Mouse (Mus musculus): ENCODE results near the gene Tns1. TPM values are rescaled to one million over a fixed set of nuclear protein-coding genes. Genes with fewer than 3 reads are reported as not detected.

The Tns1 gene
- total RNA-seq, 2 experiments from 2014 or later = 41.3 to 43.3 TPM

DNA sequence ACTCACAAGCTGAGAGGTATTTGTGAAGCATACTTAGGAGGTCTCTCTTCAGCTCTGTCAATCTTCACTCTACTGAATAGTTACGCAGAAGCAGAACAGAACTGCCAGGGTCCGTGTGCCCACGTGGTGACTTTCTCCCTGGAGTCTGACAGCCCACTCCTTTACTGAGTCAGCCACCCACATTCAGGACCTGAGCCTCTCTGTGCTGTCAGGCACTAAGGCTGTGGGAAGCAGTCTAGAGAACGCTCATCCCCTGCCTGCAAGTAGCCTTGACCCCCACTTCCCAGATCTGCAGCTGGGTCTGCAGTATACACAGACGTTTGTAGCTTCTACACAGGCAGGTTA is 191.1 kb downstream of the Tns1 start:
- H3K27ac ChIP-seq = peak overlapping the region; percentile 71
- TF ChIP-seq CTCF (conservative IDR thresholded peaks at IDR 0.05) = no peak
- peak in 1 of 2 experiments; percentile 48 for DNase-seq (ENCODE audit: low spot score in 2 of 2)
- H3K4me3 ChIP-seq = no peak overlapping the region

DNA sequence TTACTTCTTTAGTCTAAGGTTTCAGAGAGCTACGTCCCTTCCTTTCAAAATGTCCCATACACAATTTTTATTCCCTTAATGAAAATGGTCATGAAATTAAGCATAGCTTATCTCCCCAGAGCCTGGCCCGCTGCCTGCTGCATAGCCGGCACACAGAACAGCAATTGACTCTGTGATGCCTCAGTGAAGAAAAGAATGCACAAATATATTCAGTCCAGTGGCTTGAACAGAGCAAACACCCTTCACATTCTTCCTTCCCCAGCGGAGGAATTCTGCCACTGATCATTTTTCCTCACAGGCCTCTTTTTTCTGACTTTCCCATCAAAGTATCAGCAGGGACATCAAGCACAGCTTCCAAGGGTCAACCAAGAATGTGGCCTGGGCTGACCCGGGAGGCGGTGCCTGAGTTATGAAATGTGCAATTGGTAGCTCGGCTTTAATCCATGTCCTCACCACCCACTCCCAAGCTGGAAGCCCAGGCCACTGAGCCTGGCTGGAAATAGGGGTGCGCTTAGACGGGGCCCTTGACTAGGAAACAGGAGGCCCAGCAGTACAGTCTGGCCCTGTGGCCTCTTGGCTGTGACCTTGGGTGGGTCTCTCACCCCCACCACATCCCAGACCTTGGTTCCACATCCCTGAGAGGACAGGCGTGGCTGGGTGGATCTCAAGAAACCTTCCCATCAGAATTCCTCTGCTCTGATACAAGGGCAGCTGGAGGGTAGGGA is 191.7 kb downstream of the Tns1 start:
- TF ChIP-seq CTCF (conservative IDR thresholded peaks at IDR 0.05) = no peak
- H3K4me3 ChIP-seq = no peak overlapping the region
- DNase-seq (ENCODE audit: low spot score in 2 of 2) = no peak
- H3K27ac ChIP-seq = peak overlapping the region; percentile 71

DNA sequence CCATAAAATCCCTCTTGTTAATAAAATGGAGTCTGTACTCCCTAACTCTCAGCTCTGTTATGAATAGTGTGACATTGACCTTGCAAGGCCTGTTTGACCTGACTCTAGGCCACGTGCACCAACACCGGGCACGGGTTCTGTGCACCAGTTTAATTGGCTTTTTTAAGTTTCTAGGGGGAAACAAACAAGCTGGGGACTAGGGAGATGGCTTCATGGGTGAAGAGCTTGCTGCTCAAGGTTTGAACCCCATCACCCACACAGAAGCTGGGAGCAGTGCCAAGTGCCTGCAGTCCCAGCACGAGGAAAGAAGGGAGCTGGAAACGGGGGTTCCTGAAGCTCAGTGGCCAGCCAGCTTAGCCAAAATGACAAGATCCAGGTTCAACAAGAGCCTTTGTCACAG is 192.4 kb downstream of the Tns1 start:
- DNase-seq (ENCODE audit: low spot score in 2 of 2) = no peak
- Histone ChIP-seq H3K27ac (peak overlapping the region; percentile 71), H3K4me3 (no peak overlapping the region)
- TF ChIP-seq CTCF (conservative IDR thresholded peaks at IDR 0.05) = no peak

DNA sequence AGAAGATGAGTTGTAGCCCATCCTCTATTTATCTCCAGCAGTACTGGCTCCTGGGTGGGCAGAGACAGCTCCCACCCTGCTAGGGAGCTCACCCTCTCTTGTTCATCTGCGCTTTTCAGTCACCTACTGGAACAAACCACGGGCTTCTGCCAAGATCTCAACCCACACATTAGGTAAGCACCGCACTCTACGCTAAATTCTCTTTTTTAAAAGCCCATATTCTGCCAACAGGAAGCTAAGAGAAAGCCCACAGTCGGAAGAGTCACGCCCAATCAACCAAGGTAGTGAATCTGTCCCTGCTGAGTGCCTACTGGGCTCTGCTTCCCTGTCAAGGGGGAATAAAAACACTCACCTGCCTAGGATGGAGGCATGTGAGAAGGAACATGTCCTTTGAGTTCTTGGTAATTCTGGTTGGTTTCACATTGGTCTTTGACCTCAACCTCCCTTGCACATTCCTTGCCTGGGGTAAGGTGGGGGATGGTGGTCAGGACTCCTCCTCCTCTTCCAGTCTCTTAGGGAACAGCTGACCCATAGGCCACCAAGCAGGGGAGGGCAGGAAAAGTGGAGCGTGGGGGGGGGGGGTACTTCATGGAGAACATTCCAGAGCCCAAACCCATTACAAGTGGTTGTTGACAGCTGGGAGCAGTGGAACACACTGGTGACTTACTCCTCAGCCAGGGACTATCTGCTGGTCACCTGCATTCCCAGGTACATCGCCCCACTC is 193.7 kb downstream of the Tns1 start:
- DNase-seq (ENCODE audit: low spot score in 2 of 2) = no peak
- no peak for TF ChIP-seq CTCF (conservative IDR thresholded peaks at IDR 0.05)
- Histone ChIP-seq H3K27ac (0 out of 2 replicates have a peak overlapping the region, but pooled peaks have one; percentile 32), H3K4me3 (no peak overlapping the region)

DNA sequence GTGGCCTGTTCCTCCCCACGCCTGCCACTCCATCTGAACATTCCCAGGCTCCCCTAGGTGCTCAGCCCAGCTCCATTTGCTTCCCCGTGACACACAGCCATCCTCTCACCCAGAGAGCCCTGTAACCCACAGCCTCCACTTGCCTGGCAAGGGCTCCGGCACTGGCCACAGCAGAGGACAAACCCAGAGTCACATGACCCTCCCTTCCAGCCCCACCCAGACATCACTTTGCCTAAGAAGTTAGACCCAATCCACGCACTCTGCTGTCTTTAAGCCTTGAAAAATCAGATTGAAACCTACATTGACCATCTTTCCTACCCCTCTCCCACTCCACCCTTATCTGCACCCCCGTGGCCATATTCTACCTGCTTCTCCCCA is 194.3 kb downstream of the Tns1 start:
- H3K4me3 ChIP-seq = no peak overlapping the region
- no peak for DNase-seq (ENCODE audit: low spot score in 2 of 2)
- TF ChIP-seq CTCF (conservative IDR thresholded peaks at IDR 0.05) = no peak
- H3K27ac ChIP-seq = no peak overlapping the region

DNA sequence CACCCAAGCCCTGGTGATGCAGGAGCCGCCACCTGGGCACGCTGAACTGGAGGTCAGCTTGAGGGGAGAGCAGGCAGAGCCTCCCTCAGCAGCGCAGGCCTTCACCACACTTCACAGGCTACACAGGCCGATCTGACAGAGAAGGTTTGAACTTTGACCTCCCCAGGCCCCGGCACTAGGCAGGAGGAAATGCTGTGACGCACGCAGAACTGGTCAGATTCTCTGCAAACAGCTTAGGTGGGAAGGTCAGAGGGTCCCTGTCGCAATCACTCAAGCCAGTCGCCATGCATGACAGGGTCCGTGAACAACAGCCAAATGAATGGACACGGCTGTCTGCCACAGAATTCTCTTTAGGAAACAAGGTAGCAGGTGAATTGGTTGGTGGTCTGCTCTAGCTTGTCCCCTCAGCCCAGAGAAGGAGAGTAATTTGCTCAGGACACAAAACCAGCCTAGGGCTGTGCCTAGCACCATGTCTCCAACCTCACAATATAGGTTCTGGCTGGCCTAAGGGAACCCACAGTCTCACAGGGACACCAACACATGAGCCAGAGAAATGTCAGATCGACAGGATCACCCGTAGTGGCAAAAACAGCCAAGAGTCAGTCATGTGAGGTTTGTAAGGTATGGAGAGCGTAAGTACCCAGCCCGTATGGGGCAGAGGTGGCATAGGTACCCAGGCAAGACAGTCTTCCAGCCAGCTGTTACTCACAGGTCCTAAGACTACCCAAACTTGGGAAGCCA is 194.9 kb downstream of the Tns1 start:
- DNase-seq (ENCODE audit: low spot score in 2 of 2) = no peak
- H3K27ac ChIP-seq = no peak overlapping the region
- no peak overlapping the region for H3K4me3 ChIP-seq
- TF ChIP-seq CTCF (conservative IDR thresholded peaks at IDR 0.05) = no peak

DNA sequence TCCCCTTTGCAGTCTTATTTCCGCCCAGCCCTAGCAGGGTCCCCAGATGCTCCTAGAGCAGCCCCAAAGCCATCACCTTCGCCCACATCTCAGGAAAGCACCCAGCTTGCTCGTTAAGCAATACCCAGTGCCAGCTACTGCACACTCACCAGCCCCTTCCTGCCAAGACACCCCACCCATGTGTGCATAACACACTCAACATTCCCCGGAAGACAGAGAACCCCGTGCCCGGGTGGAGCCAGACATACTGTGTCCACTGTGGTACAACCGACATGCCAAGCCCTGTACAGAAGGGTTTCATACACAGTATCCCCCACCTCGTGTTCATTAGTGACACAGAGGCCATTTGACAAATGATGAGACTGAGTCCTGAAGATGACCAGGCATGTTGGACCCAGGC is 195.9 kb downstream of the Tns1 start:
- no peak overlapping the region for H3K27ac ChIP-seq
- no peak overlapping the region for H3K4me3 ChIP-seq
- DNase-seq (ENCODE audit: low spot score in 2 of 2) = no peak
- TF ChIP-seq CTCF (conservative IDR thresholded peaks at IDR 0.05) = no peak

DNA sequence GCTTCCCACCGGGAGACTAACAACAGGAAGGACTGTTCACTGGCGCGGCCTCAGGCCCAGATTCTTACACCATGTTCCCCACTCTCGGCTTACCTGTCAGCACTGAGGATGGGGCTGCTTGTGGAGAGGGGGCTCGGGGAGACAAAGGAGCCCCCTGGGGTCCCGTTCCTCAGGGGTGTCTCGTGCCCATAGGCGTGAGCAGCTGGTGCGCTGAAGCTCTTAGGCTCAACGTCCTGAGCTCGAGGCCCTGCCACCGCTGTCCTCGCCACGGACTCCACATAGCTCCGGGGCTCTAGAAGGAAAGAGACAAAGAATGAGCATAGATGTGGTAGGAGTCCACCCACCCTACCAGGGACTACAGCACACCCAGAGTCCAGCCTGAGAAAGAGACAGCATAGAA is 196.4 kb downstream of the Tns1 start:
- no peak for TF ChIP-seq CTCF (conservative IDR thresholded peaks at IDR 0.05)
- DNase-seq (ENCODE audit: low spot score in 2 of 2) = no peak
- no peak overlapping the region for H3K4me3 ChIP-seq
- H3K27ac ChIP-seq = peak overlapping the region; percentile 23; the same call in 1 of the 2 replicates

DNA sequence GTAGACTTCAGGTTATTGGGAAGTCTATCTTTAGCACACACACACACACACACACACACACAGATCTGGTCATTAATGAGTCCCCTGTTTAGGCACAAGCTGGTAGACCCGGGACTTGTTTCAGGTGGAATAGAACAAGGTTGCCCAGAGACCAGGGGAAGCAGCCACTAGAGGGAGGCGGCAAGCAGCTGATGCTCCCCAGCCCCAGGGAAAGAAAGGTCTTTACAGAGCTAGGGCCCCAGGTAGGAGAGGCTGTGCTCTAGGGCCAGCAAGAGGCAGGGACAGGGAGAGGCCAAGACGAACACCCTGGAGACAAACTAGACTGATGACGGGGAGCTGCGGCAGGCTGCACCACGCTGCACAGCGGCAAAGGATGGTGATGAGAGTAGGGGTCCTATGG is 198.0 kb downstream of the Tns1 start:
- DNase-seq (ENCODE audit: low spot score in 2 of 2) = no peak
- peak; percentile 69 for TF ChIP-seq CTCF (conservative IDR thresholded peaks at IDR 0.05)
- Histone ChIP-seq H3K27ac (no peak overlapping the region), H3K4me3 (no peak overlapping the region)

DNA sequence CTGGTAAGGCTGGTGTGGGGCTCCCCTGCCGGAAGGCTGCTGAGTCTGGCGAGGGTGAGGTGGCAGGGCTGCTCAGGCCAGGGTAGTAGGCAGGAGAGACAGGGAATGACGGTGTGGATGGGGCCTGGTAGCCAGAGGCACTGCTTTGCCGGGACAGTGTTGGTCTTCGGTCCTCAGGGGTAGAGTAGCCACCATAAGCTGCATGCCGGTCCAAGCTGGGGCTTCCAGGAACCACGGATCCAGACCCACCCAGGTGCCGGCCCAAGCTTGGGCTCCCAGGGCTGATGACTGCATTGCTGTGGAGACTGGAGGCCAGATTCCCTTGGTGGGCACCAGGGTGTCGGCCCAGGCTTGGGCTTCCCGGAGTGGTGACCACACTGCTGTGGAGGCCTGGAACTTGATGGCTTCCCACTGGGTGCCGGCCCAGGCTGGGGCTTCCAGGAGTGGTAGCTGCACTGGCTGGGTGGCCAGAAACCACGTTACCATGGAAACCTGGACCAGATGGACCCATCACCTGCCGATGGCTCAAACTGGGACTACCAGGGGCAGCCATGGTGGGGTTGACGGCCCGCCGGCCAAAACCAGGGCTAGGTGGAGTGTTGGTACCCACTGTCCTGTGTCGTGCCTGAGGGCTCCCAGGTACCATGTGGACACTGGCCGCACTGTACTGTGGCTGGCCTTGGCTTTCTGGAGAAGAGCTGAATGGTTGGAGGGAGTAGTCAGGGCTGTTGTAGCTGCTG is 199.2 kb downstream of the Tns1 start:
- DNase-seq (ENCODE audit: low spot score in 2 of 2) = no peak
- TF ChIP-seq CTCF (conservative IDR thresholded peaks at IDR 0.05) = no peak
- Histone ChIP-seq H3K27ac (no peak overlapping the region), H3K4me3 (no peak overlapping the region)

DNA sequence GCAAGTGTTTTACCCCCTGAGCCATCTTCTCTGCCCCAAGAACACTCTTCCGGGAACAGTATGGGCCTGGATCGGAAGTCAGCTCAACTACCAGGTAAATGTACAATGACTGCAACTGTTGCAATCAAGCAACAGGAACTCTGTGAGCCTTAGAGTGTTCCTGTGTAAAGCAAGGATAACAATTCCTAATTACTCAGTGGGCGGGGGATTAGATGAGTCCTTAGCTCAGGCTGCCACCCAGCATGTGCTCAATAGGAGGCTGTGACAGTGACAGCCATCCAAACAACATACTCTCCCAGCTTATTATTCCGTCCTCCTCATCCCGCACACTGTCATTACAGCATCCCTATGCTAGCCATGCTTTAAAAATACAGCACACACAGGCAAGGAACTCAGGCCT is 200.0 kb downstream of the Tns1 start:
- H3K27ac ChIP-seq = no peak overlapping the region
- H3K4me3 ChIP-seq = no peak overlapping the region
- DNase-seq (ENCODE audit: low spot score in 2 of 2) = no peak
- no peak for TF ChIP-seq CTCF (conservative IDR thresholded peaks at IDR 0.05)

DNA sequence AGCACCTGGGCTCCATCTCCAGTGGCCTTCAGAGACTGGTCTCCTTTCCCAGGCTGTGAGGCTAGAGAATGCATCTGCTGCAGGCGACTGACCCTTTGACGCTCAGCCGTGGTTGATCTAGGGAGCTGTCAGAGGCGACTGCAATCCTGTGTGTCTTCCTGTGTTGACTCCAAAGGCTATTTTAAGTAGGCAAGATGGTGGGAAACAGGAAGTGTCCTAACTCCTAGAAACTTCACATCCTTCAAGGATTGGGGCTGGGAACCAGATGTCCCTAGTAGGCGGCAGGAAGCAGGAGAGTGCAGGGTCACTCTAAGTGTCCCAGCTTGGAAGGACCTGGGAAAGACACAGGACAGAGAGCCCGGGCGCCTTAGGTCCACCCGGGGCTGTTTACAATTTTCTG is 201.1 kb downstream of the Tns1 start:
- Histone ChIP-seq H3K27ac (peak overlapping the region; percentile 23; the same call in 1 of the 2 replicates), H3K4me3 (no peak overlapping the region)
- no peak for TF ChIP-seq CTCF (conservative IDR thresholded peaks at IDR 0.05)
- no peak for DNase-seq (ENCODE audit: low spot score in 2 of 2)

DNA sequence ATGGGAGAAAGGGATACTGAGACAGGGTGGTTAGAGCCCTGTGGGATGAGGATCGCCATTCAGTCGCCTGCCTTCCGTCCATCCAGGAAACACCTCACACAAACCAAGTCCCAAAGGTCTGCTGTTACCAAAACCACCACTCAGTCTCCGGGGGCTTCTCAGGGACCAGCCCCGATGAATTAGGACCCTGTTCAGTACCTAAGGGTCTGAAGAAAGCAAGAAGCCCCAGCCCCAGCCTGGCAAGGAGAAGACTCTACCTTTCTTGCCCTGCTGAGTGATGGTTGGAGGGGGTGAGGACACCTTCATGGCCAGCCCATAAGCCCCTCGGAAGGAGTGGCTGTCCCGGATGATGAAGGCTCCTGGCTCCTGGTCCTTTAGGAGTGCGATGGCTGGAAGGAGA is 203.5 kb downstream of the Tns1 start:
- no peak overlapping the region for H3K4me3 ChIP-seq
- H3K27ac ChIP-seq = no peak overlapping the region
- no peak for DNase-seq (ENCODE audit: low spot score in 2 of 2)
- no peak for TF ChIP-seq CTCF (conservative IDR thresholded peaks at IDR 0.05)

Data from layer of hippocampus, adult 2 months (tissue).